ENCODE assay signal across 8 mouse cellular contexts in genomic region chr4:152007481-152008147, GRCm38 (mm10). TPM values are rescaled to one million over a fixed set of nuclear protein-coding genes. Genes with fewer than 3 reads are reported as not detected.
A peak's percentile ranks its signal among the peaks of the same experiment; 100 is the strongest.
DNase-seq lines count a peak whose midpoint lies in the region; ATAC-seq and TF ChIP-seq lines count a peak whose summit lies in the region.

No protein-coding gene starts in this region.

- 28% methylated on average over 8 of the region's 8 CpGs for WGBS in cerebellum, adult 2 months
- 9% methylated on average over 8 of the region's 8 CpGs for WGBS in heart, embryonic 16.5 days
- WGBS in midbrain, embryonic 15.5 days: 6% methylated on average over 8 of the region's 8 CpGs

- no peaks in the 10 kb centered on the region for H3K27me3 ChIP-seq in cerebellum, adult 2 months (ENCODE audit: control insufficient read depth, insufficient read depth, low read length)
- H3K27me3 ChIP-seq in heart, embryonic 16.5 days (ENCODE audit: control insufficient read depth, insufficient read depth, low read length): no peaks in the 10 kb centered on the region
- H3K27me3 ChIP-seq in midbrain, embryonic 15.5 days (replicated peaks): peaks cover 26% of the 10 kb centered on the region; the same call in 1 of the 2 replicates

- H3K27ac ChIP-seq in cerebellum, adult 2 months (ENCODE audit: insufficient read depth, low read length): no peak overlapping the region
- peak overlapping the region; percentile 93 for H3K27ac ChIP-seq in heart, embryonic 16.5 days (ENCODE audit: low read length)
- no peak overlapping the region for H3K27ac ChIP-seq in midbrain, embryonic 15.5 days

- peaks cover 12% of the 10 kb centered on the region for H3K4me1 ChIP-seq in cerebellum, adult 2 months (ENCODE audit: control insufficient read depth, insufficient read depth, low read length)
- peaks cover 29% of the 10 kb centered on the region for H3K4me1 ChIP-seq in heart, embryonic 16.5 days (ENCODE audit: control insufficient read depth, insufficient read depth, low read length)
- peaks cover 37% of the 10 kb centered on the region for H3K4me1 ChIP-seq in midbrain, embryonic 15.5 days

- TF ChIP-seq POLR2A in cerebellum, adult 2 months (IDR thresholded peaks at IDR 0.05; ENCODE audit: borderline replicate concordance, insufficient read depth, low read length): no peak

- DNase-seq in cerebellum, adult 2 months: peak in 1 of 2 experiments; percentile 31
- no peak for DNase-seq in cerebellum, postnatal 25 days
- peak; percentile 21 for DNase-seq in adipocyte (ENCODE audit: low spot score)
- peak; percentile 59 to 76 for DNase-seq in kidney, postnatal 4 days
- DNase-seq in B cell, adult 2 months: no peak
- DNase-seq in spleen, postnatal 14 days (ENCODE audit: low spot score in 2 of 2): no peak

- H3K9me3 ChIP-seq in heart, embryonic 16.5 days (replicated peaks; ENCODE audit: control insufficient read depth, low read length): no peaks in the 10 kb centered on the region
- no peaks in the 10 kb centered on the region for H3K9me3 ChIP-seq in midbrain, embryonic 15.5 days

- no peaks in the 10 kb centered on the region for H3K36me3 ChIP-seq in heart, embryonic 16.5 days (ENCODE audit: control insufficient read depth, insufficient read depth)
- no peaks in the 10 kb centered on the region for H3K36me3 ChIP-seq in midbrain, embryonic 15.5 days (replicated peaks)

- no peak for TF ChIP-seq CTCF in cerebellum, adult 2 months (IDR thresholded peaks at IDR 0.05; ENCODE audit: borderline replicate concordance, insufficient read depth, low read depth, low read length)

- peak overlapping the region; percentile 89 for H3K4me3 ChIP-seq in cerebellum, adult 2 months (replicated peaks; ENCODE audit: insufficient read depth, low read depth, low read length)
- H3K4me3 ChIP-seq in heart, embryonic 16.5 days (ENCODE audit: low read length): peak overlapping the region; percentile 80
- H3K4me3 ChIP-seq in midbrain, embryonic 15.5 days: peak overlapping the region; percentile 69

- H3K4me2 ChIP-seq in heart, embryonic 16.5 days (ENCODE audit: low read depth, low read length): peak overlapping the region; percentile 96
- peak overlapping the region; percentile 98 for H3K4me2 ChIP-seq in midbrain, embryonic 15.5 days

- no peak; the same call in 1 of the 2 replicates for ATAC-seq in heart, embryonic 16.5 days (replicated peaks; ENCODE audit: extremely low read depth, insufficient read depth, low FRiP score)
- no peak for ATAC-seq in midbrain, embryonic 15.5 days (replicated peaks)

- peak overlapping the region; percentile 88 for H3K9ac ChIP-seq in heart, embryonic 16.5 days (ENCODE audit: low read length)
- H3K9ac ChIP-seq in midbrain, embryonic 15.5 days: no peak overlapping the region

RNA-seq across cellular contexts. Expression of gene Klhl21, which starts 1.0 kb away (rescaled TPM):
- polyA plus RNA-seq in cerebellum, adult 2 months (2012; rRNA removed): 14.5 and 14.7 TPM in 2 replicates
- 27.2 and 33.1 TPM in 2 replicates for polyA plus RNA-seq in heart, embryonic 16.5 days (2015; fragmentation: Nextera tagmentation; extraction: Ambion mirVana)
- polyA plus RNA-seq in midbrain, embryonic 15.5 days (2015; fragmentation: Nextera tagmentation; extraction: Ambion mirVana): 3.6 and 4.0 TPM in 2 replicates

RNA-seq across cellular contexts. Expression of gene Phf13, which starts 11.6 kb away (rescaled TPM):
- polyA plus RNA-seq in cerebellum, adult 2 months (2012; rRNA removed): 7.3 and 8.3 TPM in 2 replicates
- polyA plus RNA-seq in heart, embryonic 16.5 days (2015; fragmentation: Nextera tagmentation; extraction: Ambion mirVana): 15.4 and 17.1 TPM in 2 replicates
- polyA plus RNA-seq in midbrain, embryonic 15.5 days (2015; fragmentation: Nextera tagmentation; extraction: Ambion mirVana): 22.5 and 22.7 TPM in 2 replicates

RNA-seq across cellular contexts. Expression of gene Thap3, which starts 18.8 kb away (rescaled TPM):
- 42.7 and 43.3 TPM in 2 replicates for polyA plus RNA-seq in cerebellum, adult 2 months (2012; rRNA removed)
- polyA plus RNA-seq in heart, embryonic 16.5 days (2015; fragmentation: Nextera tagmentation; extraction: Ambion mirVana): 28.8 and 31.2 TPM in 2 replicates
- 38.3 and 39.5 TPM in 2 replicates for polyA plus RNA-seq in midbrain, embryonic 15.5 days (2015; fragmentation: Nextera tagmentation; extraction: Ambion mirVana)

RNA-seq across cellular contexts. Expression of gene Zbtb48, which starts 19.9 kb away (rescaled TPM):
- polyA plus RNA-seq in cerebellum, adult 2 months (2012; rRNA removed): 20.1 and 24.3 TPM in 2 replicates
- polyA plus RNA-seq in heart, embryonic 16.5 days (2015; fragmentation: Nextera tagmentation; extraction: Ambion mirVana): 13.5 and 14.5 TPM in 2 replicates
- 22.1 and 23.9 TPM in 2 replicates for polyA plus RNA-seq in midbrain, embryonic 15.5 days (2015; fragmentation: Nextera tagmentation; extraction: Ambion mirVana)

RNA-seq across cellular contexts. Expression of gene Tas1r1, which starts 30.8 kb away (rescaled TPM):
- 0.10 and 0.27 TPM in 2 replicates for polyA plus RNA-seq in cerebellum, adult 2 months (2012; rRNA removed)
- polyA plus RNA-seq in heart, embryonic 16.5 days (2015; fragmentation: Nextera tagmentation; extraction: Ambion mirVana): 0.29 and 0.39 TPM in 2 replicates
- polyA plus RNA-seq in midbrain, embryonic 15.5 days (2015; fragmentation: Nextera tagmentation; extraction: Ambion mirVana): 1.5 and 1.6 TPM in 2 replicates

Comparison
In these comparisons a context has a peak if more than half of its experiments do, and no peak if none do; other contexts are left out.
1. DNase-seq: peak in adipocyte (single experiment) and kidney, postnatal 4 days (2 of 2); none in cerebellum, postnatal 25 days (0 of 2), B cell, adult 2 months (0 of 2) and spleen, postnatal 14 days (0 of 2).
2. Peak in every context shown above with its lines, with median percentiles within 50 percentile points of each other: H3K4me3 ChIP-seq.